Mouse (Mus musculus): ENCODE results near the gene Exoc3l2.

Exoc3l2 gene

DNA sequence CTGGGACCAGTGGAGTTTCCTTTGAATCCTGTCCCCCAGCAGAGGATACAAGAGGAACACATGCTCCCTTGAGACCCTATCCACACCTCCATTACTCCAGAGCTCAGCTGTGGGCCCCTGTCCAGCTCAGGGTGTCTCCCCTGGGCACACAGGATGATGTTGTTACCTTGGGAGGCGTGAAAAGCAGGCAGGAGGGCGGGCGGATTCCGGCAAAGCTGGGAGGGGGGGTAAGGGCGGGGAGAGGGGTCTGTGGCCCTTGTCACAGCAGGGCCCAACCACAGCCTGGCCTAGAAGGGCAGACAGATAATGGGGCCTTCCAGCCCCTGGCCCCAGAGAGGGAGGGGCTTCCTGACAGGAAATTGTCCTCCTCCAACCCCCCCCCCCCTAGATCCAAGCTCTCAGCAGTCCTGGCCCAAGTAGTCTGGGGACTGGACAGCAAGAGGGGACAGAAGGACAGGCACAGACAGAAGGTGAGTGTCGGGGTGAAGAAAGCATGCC lies at the start of gene Exoc3l2:
TSS of gene Exoc3l2 (plus strand) at position 448 of the 498 bp plus-strand sequence.
- no peak for DNase-seq (ENCODE audit: low spot score in 2 of 2)

GRCm38 (mm10) chr7:19413525-19413924 lies 49.6 kb upstream of the Exoc3l2 start:
- no peak for DNase-seq (ENCODE audit: low spot score in 2 of 2)

DNA sequence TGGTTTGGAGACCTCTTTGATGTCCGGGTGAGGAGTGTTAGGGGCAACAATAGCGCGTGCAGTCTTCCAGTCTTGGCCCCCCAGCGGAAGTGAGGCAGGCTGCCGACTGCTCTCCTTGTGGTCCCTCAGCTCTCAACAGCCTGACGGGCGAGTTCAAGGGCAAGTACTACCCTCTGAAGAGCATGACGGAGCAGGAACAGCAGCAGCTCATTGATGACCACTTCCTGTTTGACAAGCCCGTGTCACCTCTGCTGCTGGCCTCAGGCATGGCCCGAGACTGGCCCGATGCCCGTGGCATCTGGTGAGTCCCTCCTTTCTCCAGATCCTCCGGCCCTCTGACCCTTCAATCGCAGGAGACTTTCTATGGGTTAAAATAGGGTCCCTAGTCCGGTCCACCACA lies 46.5 kb upstream of the Exoc3l2 start:
- DNase-seq (ENCODE audit: low spot score in 2 of 2), result no peak

DNA sequence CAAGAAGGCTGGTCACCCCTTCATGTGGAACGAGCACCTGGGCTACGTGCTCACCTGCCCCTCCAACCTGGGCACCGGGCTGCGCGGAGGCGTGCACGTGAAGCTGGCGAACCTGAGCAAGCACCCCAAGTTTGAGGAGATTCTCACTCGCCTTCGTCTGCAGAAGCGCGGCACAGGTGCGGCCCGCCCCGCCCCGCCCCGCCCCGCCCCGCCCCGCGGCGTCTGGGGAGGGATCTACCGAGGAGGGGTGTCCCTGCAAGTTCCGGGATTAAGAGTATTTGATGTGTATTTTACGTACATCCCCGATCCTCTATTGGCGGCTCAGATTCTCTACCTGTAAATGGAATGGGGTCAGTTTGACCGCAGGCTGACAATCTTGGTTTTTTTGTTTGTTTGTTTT lies 43.0 kb upstream of the Exoc3l2 start:
- no peak for DNase-seq (ENCODE audit: low spot score in 2 of 2)

- DNase-seq (ENCODE audit: low spot score in 2 of 2), result peak; percentile 77 to 84
Observed at GRCm38 (mm10) chr7:19420821-19421636, 42.1 kb upstream of the Exoc3l2 start.

DNA sequence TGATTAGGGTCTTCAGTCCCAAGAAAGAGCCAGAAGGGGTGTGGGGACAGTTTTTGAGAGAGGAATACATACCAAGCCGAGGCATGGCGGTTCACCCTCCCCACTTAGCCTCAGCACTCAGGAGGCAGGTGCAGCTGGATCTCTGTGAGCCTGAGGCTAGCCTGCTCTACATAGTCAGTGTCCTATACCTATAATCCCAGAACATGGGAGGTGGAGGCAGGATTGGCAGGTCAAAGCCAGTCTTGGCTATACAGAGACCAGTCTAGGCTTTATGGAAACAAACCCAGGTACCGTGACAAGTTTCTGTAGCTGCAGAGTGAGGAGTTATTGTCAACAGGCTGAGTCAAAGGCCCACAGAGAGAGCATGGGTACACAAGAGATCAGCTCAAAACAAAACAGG lies 40.0 kb upstream of the Exoc3l2 start:
- no peak for DNase-seq (ENCODE audit: low spot score in 2 of 2)

- DNase-seq (ENCODE audit: low spot score in 2 of 2), result no peak
Observed at GRCm38 (mm10) chr7:19424051-19424450, 39.1 kb upstream of the Exoc3l2 start.

- DNase-seq (ENCODE audit: low spot score in 2 of 2), result no peak
Observed at GRCm38 (mm10) chr7:19426349-19426748, 36.8 kb upstream of the Exoc3l2 start.

GRCm38 (mm10) chr7:19426888-19427287 lies 36.2 kb upstream of the Exoc3l2 start:
- DNase-seq (ENCODE audit: low spot score in 2 of 2), result no peak

DNA sequence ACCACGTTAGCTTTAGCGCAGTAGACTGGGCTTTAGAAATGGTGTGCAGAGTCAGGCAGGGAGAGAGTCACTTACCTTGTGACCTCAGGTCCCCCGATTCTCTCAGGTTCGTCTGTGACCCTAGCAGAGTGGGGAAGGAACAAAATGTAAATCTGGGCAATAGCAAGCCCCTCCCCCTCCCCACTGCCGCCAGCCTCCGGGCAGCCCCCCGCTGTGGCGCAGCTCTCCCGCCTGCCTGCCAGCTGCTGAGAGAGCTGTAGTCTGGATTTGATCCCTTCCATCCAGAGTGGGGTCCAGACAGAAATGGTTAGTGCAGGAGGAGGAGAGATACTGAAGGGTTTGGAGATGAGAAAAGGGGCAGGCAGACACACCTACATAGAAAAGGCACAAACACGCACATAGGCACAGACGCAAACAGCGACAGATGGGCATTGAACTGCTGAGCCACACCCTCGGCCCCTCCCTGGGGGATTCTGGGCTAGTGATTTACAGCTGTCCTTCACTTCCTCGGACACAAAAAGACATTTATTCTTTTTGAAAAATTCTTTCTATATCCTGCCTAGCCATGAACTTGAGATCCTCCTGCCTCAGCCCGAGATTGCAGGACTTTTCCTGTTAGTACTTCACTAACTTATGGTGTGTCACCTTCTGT lies 35.0 kb upstream of the Exoc3l2 start:
- no peak for DNase-seq (ENCODE audit: low spot score in 2 of 2)

DNA sequence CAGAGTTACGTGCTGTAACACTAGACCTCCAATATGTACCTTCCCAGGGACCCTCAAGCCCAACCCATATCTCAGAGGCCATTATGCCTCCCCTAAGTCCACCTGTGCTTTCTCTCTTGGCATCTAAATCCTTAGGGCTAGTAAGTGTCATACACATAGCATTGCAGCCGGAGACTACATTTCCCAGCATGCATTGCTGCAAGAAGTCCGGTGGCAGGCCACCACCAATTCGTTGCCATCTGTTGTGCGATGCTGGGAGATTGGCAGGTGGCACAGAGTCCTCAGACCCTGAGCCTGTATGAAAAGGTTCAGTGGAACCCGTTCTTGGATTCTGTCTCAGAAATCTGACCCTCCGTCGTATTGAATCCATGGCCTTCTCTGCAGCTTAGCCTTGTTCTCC lies 33.4 kb upstream of the Exoc3l2 start:
- no peak for DNase-seq (ENCODE audit: low spot score in 2 of 2)

DNA sequence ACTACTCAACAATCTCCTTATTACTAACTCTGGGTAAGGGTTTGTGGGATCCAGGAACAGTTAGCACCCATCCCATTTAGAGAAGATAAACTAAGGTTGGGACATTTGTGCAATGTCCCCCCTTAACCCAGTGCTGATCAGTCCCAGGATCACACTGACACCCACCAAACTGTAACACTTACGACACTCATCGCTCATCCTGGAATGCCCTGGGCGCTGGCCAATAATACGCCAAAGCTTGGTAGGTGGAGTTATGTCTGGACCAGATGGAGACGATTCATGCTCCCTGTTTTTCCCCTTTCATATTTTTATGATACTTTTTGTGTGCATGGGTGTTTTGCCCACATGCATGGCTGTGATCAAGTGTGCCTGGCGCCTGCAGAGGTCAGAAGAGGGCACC lies 32.7 kb upstream of the Exoc3l2 start:
- no peak for DNase-seq (ENCODE audit: low spot score in 2 of 2)

- no peak for DNase-seq (ENCODE audit: low spot score in 2 of 2)
Observed at GRCm38 (mm10) chr7:19432475-19432874, 30.7 kb upstream of the Exoc3l2 start.

- no peak for DNase-seq (ENCODE audit: low spot score in 2 of 2)
Observed at GRCm38 (mm10) chr7:19436276-19436675, 26.9 kb upstream of the Exoc3l2 start.

DNA sequence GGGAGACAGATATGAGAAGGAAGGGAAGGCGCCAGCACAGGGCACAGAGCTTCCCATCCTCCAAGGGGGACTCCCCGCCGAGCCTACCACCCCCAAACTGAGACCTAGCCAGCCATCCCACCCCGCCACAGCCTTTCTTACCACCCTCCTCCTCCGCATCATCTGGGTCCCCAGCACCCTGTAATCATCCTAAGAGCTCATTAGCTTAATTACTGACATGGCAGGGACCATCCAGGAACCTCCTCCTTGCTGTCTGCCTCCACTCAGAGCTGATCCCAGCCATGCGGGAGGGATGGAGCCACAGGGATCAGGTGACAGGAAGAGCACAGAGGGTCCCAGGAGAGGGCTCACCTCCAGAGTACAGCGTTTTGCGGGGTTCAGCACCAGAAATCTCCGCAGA lies 26.1 kb upstream of the Exoc3l2 start:
- no peak for DNase-seq (ENCODE audit: low spot score in 2 of 2)

GRCm38 (mm10) chr7:19441448-19442091 lies 21.6 kb upstream of the Exoc3l2 start:
- no peak for DNase-seq (ENCODE audit: low spot score in 2 of 2)

- DNase-seq (ENCODE audit: low spot score in 2 of 2), result peak; percentile 65 to 88
Observed at GRCm38 (mm10) chr7:19443344-19443743, 19.8 kb upstream of the Exoc3l2 start.

GRCm38 (mm10) chr7:19444801-19445200 lies 18.3 kb upstream of the Exoc3l2 start:
- no peak for DNase-seq (ENCODE audit: low spot score in 2 of 2)

- DNase-seq (ENCODE audit: low spot score in 2 of 2), result no peak
Observed at GRCm38 (mm10) chr7:19447689-19448088, 15.4 kb upstream of the Exoc3l2 start.

- DNase-seq (ENCODE audit: low spot score in 2 of 2), result no peak
Observed at GRCm38 (mm10) chr7:19449165-19449564, 14.0 kb upstream of the Exoc3l2 start.

DNA sequence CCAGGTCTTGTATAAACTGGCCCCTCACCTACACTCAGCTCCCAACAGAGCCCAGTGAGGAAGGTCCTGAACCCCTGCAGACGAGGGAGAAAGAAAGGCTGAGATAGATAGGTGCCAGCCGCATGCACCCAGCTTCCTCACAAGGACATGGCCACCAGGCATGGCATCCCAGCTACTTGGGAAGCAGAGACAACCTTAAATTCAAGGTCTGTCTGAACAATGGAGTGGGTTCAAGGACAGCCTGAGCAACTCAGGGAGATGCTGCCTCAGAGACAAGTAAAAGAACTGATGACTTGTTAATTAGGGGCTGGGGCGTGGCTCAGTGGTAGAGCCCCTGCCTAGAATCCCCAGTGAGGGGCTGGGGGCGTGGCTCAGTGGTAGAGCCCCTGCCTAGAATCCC lies 7.9 kb upstream of the Exoc3l2 start:
- DNase-seq (ENCODE audit: low spot score in 2 of 2), result no peak

GRCm38 (mm10) chr7:19455819-19456495 lies 7.2 kb upstream of the Exoc3l2 start:
- DNase-seq (ENCODE audit: low spot score in 2 of 2), result no peak
